Mouse (Mus musculus): ENCODE measurements around the gene Hibadh.

Gene Hibadh

GRCm38 (mm10) chr6:52567327-52568299 is 72.6 kb downstream of the Hibadh start:
- no peak for DNase-seq

DNA sequence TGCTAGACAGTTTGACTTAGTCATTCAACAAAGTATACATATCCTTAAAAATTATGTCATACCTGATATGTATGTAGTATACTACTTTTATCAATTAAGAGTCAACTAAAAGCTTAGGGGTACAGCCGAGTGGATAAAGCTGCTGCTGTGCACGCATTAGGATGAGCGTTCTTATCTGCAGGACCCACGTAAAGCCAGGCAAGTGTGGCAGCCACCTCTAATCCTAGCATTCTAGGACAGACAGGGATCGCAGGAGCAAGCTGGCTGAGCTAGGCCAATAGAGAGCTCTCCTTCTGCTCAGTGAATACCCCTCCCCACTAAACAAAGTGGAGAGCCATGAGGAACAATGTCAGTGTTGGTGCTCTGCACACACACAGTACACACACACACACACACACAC is 75.0 kb downstream of the Hibadh start:
- DNase-seq = no peak

- no peak for DNase-seq
These were observed 77.2 kb downstream of the Hibadh start for GRCm38 (mm10) chr6:52562994-52563393.

DNA sequence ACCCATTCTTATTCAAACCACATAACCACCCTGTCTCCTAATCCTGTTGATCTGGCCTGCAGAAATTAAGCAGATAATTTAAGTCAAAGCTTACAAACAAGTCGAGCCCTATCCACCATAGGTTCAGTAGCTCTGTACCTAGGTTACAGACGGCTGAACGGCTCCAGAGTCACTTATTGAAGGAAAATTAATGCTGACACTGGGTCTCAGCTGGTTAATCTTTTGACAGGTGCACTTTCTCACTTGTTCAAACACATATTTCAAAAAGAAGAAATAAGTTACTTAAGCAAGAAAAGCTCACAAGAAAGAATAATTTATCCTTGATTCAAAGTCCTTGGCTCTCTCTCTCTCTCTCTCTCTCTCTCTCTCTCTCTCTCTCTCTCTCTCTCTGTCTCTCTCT is 81.1 kb downstream of the Hibadh start:
- no peak for DNase-seq

- no peak for DNase-seq
These were observed 95.8 kb downstream of the Hibadh start for GRCm38 (mm10) chr6:52544376-52544775.

GRCm38 (mm10) chr6:52542464-52542863 is 97.7 kb downstream of the Hibadh start:
- no peak for DNase-seq

GRCm38 (mm10) chr6:52539911-52540310 is 100.3 kb downstream of the Hibadh start:
- DNase-seq = no peak

GRCm38 (mm10) chr6:52535072-52535704 is 105.0 kb downstream of the Hibadh start:
- DNase-seq = peak; percentile 9

DNA sequence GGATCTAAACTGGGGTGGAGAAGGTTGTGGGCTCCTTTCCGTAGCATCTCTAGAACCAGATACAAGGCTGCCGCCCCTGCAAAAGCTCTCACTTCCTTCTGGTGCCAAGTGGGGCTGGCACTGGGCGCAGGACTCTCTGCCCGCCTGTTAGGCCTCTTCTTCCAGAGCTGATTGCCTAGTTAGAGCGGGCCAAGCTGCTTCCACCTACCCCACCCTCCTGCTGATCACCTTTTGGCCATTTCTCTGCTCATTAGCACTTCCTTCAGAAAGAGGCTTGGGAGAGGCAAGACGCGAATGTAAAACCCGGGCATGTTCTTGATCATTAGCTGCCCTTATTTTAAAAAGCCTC is 108.1 kb downstream of the Hibadh start:
- no peak for DNase-seq

DNA sequence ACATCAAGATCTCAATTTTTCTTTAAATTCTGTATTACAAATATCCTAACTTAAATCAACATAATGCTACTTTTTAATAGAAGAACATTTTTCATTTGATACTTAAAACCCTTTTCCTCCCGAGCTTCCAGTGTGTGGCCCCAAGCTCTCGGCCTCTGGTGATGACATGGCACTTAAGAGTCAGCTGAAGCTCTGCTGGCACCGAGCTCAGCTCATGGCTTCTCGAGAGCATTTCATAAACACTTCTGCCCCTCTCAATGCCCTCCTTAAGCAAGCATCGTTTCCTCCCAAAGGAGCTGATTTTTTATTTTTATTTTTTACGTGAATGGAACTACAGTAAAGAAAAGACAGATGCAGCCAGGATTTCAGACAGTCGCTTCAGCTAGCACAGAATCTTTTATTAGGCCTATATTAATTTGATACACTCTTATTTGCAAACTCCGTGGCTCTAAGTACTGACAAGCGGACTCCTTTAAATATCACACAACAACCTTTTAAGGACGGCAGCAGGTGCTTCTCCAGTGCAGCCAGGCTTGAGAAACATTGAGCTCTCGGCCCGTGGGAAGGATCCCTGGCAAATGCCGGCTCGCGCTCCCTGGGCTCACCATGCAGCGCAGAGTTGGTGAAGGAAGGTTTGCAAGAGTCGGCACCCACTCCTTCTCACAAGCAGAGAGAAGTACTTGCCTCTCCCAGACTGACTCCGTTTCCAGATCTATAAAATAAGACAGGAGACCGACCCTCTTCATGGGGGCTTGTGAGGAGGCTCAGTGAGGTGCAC is 108.6 kb downstream of the Hibadh start:
- no peak for DNase-seq

DNA sequence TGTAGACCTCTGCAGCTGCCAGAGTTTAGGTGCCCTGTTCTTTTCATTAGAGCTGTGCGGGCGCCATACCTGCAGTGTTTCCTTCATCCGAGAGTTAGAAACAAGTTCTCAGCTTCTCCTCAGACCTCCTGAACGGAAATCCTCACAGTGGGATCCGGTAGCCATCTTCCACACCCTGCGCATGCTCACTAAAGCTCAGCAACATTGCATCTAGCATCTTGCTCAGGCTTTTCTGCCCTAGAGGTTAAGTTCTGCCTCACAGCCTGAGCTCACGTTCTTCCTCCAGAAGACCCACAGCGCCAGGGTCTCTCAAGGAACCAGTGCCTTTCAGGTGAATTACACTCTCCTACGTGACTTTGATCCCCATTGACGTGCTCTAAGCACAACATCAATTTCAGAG is 109.3 kb downstream of the Hibadh start:
- DNase-seq = no peak

DNA sequence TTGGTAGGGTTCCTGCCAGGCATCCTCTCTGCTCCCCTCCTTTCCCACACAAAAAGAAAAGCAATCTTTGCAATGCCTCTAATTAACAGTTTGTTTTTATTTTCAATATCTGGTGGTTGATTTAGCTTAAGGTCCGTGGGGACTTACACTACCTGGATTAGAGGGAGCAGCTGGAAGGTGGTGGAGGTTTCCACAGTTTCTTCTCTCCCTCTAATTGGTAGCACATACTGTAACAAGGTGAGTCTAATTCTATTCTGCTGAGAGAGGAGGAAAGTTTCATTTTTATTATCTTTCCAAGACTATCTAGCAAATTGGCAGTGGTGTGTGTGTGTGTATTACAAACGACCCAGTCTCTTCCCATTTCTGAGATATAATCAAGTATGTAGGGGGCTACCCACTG is 116.0 kb downstream of the Hibadh start:
- no peak for DNase-seq

GRCm38 (mm10) chr6:52518704-52519103 is 121.5 kb downstream of the Hibadh start:
- no peak for DNase-seq

- DNase-seq = no peak
These were observed 122.9 kb downstream of the Hibadh start for GRCm38 (mm10) chr6:52517272-52517671.

- DNase-seq = no peak
These were observed 126.2 kb downstream of the Hibadh start for GRCm38 (mm10) chr6:52513876-52514405.

DNA sequence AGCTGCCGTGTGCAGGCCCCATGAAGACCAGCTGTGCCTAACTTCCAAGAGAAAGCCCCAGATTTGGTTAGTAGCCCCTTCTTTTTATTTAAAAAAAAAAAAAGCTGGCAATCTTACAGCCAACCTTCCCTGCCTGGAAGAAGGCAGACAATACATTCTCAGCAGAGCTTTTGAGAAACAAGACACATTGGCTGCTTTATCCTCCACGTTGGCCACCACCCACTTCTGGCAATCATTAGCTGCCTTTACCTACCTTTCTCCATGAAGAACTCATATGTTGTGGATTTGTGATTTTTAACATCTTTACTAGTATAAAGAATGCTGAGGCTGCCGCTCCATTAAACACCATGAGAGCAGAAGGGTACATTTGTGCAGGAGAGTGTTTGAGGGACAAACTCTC is 131.4 kb downstream of the Hibadh start:
- DNase-seq = no peak

GRCm38 (mm10) chr6:52507946-52508345 is 132.2 kb downstream of the Hibadh start:
- DNase-seq = no peak

- peak; percentile 7 for DNase-seq
These were observed 133.0 kb downstream of the Hibadh start for GRCm38 (mm10) chr6:52507171-52507570.

- no peak for DNase-seq
These were observed 134.1 kb downstream of the Hibadh start for GRCm38 (mm10) chr6:52505777-52506755.

- peak; percentile 7 for DNase-seq
These were observed 135.3 kb downstream of the Hibadh start for GRCm38 (mm10) chr6:52504676-52505460.

DNA sequence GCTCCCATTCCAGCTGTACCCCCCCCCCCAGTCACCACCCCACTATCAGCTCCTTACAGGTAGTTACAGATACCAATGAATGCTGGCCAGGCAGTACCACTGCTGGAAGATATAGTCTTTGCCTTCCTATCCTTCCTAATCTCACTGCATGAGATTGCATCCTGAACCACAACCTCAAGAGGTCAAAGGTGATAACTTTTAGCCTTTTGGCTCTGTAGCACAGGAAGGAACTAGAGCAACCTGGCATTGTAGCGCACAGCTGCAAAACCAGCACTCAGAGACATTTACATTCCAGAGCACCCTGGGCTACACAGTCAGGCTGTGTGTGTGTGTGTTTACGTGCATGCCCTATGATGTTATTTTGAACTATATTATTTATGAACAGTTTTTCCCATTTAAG is 137.2 kb downstream of the Hibadh start:
- DNase-seq = no peak

Measured in layer of hippocampus, adult 9-11 months (tissue).